Mouse (Mus musculus) neural tube, embryonic 11.5 days (tissue): ENCODE data around the gene Hbs1l. TPM values are rescaled to one million over a fixed set of nuclear protein-coding genes. Genes with fewer than 3 reads are reported as not detected.

Experiments
- polyA plus RNA-seq: library from polyadenylated mRNA; unstranded; fragments of >200 nt; fragmentation: Nextera tagmentation; extraction: Ambion mirVana; gene quantifications from 2 replicates; pipeline ENCODE4 v1.2.1, GENCODE M21; 2014

Gene Hbs1l
- polyA plus RNA-seq, 1 experiment from 2014 or later: 131 TPM

Other genes with a start within 250 kb of the Hbs1l start
- gene Myb, start 135.0 kb upstream of the Hbs1l start, polyA plus RNA-seq: 4.4 and 4.6 TPM in 2 replicates
- not detected in 2 replicates for gene Aldh8a1, start 81.3 kb downstream of the Hbs1l start, polyA plus RNA-seq